Mouse (Mus musculus): ENCODE results near the gene 1110051M20Rik. TPM values are rescaled to one million over a fixed set of nuclear protein-coding genes. Genes with fewer than 3 reads are reported as not detected.

Gene 1110051M20Rik
- polyA plus RNA-seq, 1 experiment from 2014 or later: 178 TPM

DNA sequence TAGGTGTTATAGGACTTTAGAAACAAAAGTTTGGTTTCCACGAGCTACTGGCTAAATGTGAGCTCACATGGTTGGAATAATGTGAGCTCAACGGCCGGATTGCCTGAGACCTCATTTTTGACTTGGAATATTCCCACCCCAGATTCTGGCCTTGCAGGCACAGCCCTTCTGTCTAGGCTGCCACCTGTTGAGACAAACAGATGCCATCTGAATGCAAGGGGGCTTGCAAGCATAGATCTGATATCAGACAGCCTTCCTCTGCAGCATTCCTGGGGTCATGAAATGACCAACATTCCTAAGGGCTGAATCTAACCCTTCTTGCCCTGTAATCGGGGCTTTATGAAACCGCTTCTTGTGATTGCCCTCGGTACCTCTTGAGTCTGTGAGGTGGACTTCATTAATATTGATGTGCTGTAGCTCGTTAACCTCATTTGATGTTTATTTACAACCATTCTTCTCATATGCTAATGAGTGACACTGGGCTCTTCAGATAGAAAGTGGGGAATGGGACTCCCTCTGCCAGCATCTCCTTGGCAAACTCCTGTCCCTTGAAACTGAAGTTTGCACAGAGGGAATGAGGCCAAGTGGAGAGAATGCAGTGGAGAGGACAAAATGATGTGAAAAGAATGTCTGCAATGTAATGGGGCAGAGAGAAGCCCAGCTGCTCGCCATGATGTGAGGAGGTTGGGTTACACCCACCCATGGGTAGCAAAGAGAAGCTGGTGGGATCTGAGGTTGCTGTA is 114.3 kb downstream of the 1110051M20Rik start:
- Histone ChIP-seq H3K4me2 (ENCODE audit: low read length) (no peak overlapping the region), H3K9ac (ENCODE audit: low read depth, low read length) (no peak overlapping the region), H3K9me3 (replicated peaks; ENCODE audit: control insufficient read depth, low read length, poor library complexity, severe bottlenecking) (no peaks in the 10 kb centered on the region), H3K4me1 (ENCODE audit: control insufficient read depth, insufficient read depth, low read length) (peaks cover 20% of the 10 kb centered on the region), H3K27me3 (ENCODE audit: control insufficient read depth, insufficient read depth, low read depth, low read length) (no peaks in the 10 kb centered on the region), H3K36me3 (ENCODE audit: control insufficient read depth, insufficient read depth, low read length) (no peaks in the 10 kb centered on the region), H3K27ac (ENCODE audit: low read length) (no peak overlapping the region), H3K4me3 (ENCODE audit: low read depth, low read length) (no peak overlapping the region)
- no peak for ATAC-seq
- WGBS: 47% methylated on average over 8 of the region's 8 CpGs

GRCm38 (mm10) chr2:91328729-91329125 is 115.8 kb downstream of the 1110051M20Rik start:
- Histone ChIP-seq H3K27me3 (ENCODE audit: control insufficient read depth, insufficient read depth, low read depth, low read length) (no peaks in the 10 kb centered on the region), H3K36me3 (ENCODE audit: control insufficient read depth, insufficient read depth, low read length) (no peaks in the 10 kb centered on the region), H3K4me3 (ENCODE audit: low read depth, low read length) (no peak overlapping the region), H3K27ac (ENCODE audit: low read length) (peak overlapping the region; percentile 69), H3K9ac (ENCODE audit: low read depth, low read length) (0 out of 2 replicates have a peak overlapping the region, but pooled peaks have one; percentile 10), H3K4me2 (ENCODE audit: low read length) (no peak overlapping the region), H3K9me3 (replicated peaks; ENCODE audit: control insufficient read depth, low read length, poor library complexity, severe bottlenecking) (no peaks in the 10 kb centered on the region), H3K4me1 (ENCODE audit: control insufficient read depth, insufficient read depth, low read length) (peaks cover 28% of the 10 kb centered on the region)
- 74% methylated on average over 3 of the region's 3 CpGs for WGBS
- no peak for ATAC-seq

DNA sequence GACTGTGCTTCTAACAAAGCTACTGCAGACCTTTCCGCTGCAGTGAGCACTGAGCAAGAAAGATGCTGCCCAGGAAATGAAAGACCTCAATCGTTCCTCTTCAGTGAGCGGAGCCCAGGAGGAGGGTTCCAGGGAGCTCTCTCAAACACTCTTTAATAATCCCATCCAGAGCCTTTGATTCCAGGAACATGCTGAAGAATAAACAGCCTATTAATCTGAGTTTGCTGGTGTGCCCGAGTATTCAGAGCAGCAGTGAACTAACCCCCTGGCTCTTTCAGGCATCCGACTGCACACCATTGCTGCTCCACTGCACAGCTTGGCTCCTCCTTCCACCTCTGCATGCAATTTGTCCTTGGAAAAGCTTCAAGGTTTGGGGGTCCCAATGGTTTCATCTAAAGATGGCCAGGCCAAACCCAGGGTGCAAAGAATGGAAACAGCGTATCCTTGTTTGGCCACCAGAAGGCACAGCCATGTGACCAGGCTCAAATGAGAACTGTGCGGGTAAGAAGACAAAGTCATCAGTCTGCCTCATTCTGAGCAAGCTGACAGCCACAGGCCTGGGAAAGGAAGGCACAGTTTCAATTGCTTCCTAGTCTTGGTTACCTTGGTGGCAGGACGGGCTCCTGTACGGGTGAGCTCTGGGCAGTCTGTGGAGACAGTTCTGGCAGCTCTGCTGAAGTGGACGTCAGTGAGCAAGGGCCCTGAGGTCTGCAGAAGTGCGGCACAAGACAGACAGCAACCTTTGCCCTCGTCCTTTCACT is 116.4 kb downstream of the 1110051M20Rik start:
- peaks cover 28% of the 10 kb centered on the region for H3K4me1 ChIP-seq (ENCODE audit: control insufficient read depth, insufficient read depth, low read length)
- peak overlapping the region; percentile 69 for H3K27ac ChIP-seq (ENCODE audit: low read length)
- H3K27me3 ChIP-seq (ENCODE audit: control insufficient read depth, insufficient read depth, low read depth, low read length): no peaks in the 10 kb centered on the region
- H3K9ac ChIP-seq (ENCODE audit: low read depth, low read length): 0 out of 2 replicates have a peak overlapping the region, but pooled peaks have one; percentile 10
- WGBS: 23% methylated on average over 12 of the region's 12 CpGs
- H3K9me3 ChIP-seq (replicated peaks; ENCODE audit: control insufficient read depth, low read length, poor library complexity, severe bottlenecking): no peaks in the 10 kb centered on the region
- no peak overlapping the region for H3K4me3 ChIP-seq (ENCODE audit: low read depth, low read length)
- H3K4me2 ChIP-seq (ENCODE audit: low read length): no peak overlapping the region
- H3K36me3 ChIP-seq (ENCODE audit: control insufficient read depth, insufficient read depth, low read length): no peaks in the 10 kb centered on the region
- ATAC-seq: peak; percentile 77

DNA sequence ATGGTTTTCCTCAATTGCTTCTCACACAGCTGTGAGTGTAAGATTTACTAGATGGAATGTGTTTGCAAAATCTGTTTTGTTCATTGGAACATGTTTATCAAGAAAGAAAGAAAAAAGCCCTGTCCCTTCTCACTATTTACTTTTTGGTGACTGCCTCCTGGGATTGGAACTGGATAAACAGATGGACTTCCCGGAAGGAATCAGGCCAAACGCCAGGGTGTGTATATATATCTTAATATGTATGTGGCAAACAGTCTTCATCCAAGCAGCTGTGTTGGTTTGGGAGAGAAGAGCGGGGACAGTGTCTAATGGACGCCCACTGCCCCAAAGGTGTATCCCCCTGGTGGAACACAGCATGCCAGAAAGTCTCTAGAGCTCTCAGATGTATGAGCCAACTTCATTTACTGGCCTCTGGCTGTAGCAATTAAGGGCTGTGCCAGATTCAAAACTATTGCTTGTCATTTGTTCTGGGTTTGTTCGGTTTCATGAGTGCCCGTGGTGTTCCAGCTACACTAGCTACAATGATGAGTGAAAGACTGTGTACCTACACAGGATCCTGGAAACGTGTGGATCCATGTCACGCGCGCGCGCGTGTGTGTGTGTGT is 117.7 kb downstream of the 1110051M20Rik start:
- H3K9me3 ChIP-seq (replicated peaks; ENCODE audit: control insufficient read depth, low read length, poor library complexity, severe bottlenecking): no peaks in the 10 kb centered on the region
- H3K9ac ChIP-seq (ENCODE audit: low read depth, low read length): no peak overlapping the region
- no peak for ATAC-seq
- WGBS: 82% methylated on average over 13 of the region's 13 CpGs
- no peaks in the 10 kb centered on the region for H3K27me3 ChIP-seq (ENCODE audit: control insufficient read depth, insufficient read depth, low read depth, low read length)
- no peak overlapping the region for H3K4me3 ChIP-seq (ENCODE audit: low read depth, low read length)
- H3K27ac ChIP-seq (ENCODE audit: low read length): no peak overlapping the region
- peaks cover 28% of the 10 kb centered on the region for H3K4me1 ChIP-seq (ENCODE audit: control insufficient read depth, insufficient read depth, low read length)
- no peak overlapping the region for H3K4me2 ChIP-seq (ENCODE audit: low read length)
- H3K36me3 ChIP-seq (ENCODE audit: control insufficient read depth, insufficient read depth, low read length): no peaks in the 10 kb centered on the region

DNA sequence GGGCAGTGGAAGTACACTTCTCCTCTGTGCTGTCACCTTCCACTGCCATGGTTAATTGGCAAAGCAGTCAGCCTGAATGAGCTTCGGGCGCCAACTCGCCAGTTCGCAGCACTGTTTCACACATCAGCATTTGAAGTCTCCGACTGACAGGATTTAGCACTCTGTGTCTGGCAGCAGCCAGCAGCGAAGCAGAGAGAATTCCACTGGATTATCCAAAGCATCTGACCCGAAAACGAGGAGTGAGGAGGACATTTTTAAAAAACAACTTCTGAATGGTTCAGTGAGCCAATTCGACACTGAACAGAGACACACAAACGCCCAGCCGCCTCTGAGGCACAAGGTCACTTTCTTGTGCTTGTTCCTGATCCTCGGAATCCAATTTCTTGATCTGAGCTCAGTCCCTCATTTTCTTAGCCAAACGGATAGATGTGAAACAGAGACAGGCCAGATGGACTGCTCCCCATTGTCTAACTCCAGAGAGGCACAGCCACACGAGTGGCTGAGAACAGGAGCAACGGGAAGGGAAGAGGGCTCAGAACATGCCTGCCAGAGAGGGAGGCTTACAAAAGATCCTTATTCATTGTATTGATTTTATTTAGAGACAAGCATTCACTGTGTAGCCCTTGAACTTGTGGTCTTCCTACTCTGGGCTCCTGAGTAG is 119.6 kb downstream of the 1110051M20Rik start:
- peak overlapping the region; percentile 77 for H3K27ac ChIP-seq (ENCODE audit: low read length)
- no peaks in the 10 kb centered on the region for H3K27me3 ChIP-seq (ENCODE audit: control insufficient read depth, insufficient read depth, low read depth, low read length)
- H3K4me3 ChIP-seq (ENCODE audit: low read depth, low read length): no peak overlapping the region
- peak overlapping the region; percentile 28; the same call in 1 of the 2 replicates for H3K9ac ChIP-seq (ENCODE audit: low read depth, low read length)
- H3K4me2 ChIP-seq (ENCODE audit: low read length): peak overlapping the region; percentile 30
- ATAC-seq: peak; percentile 43; the same call in 1 of the 2 replicates
- peaks cover 21% of the 10 kb centered on the region for H3K4me1 ChIP-seq (ENCODE audit: control insufficient read depth, insufficient read depth, low read length)
- H3K9me3 ChIP-seq (replicated peaks; ENCODE audit: control insufficient read depth, low read length, poor library complexity, severe bottlenecking): no peaks in the 10 kb centered on the region
- 8% methylated on average over 15 of the region's 15 CpGs for WGBS
- H3K36me3 ChIP-seq (ENCODE audit: control insufficient read depth, insufficient read depth, low read length): no peaks in the 10 kb centered on the region

- H3K4me3 ChIP-seq (ENCODE audit: low read depth, low read length): no peak overlapping the region
- H3K9me3 ChIP-seq (replicated peaks; ENCODE audit: control insufficient read depth, low read length, poor library complexity, severe bottlenecking): no peaks in the 10 kb centered on the region
- WGBS: 38% methylated on average over 1 of the region's 1 CpGs
- no peak; the same call in 1 of the 2 replicates for ATAC-seq
- no peak overlapping the region; the same call in 1 of the 2 replicates for H3K4me2 ChIP-seq (ENCODE audit: low read length)
- no peaks in the 10 kb centered on the region for H3K36me3 ChIP-seq (ENCODE audit: control insufficient read depth, insufficient read depth, low read length)
- H3K27me3 ChIP-seq (ENCODE audit: control insufficient read depth, insufficient read depth, low read depth, low read length): no peaks in the 10 kb centered on the region
- peaks cover 21% of the 10 kb centered on the region for H3K4me1 ChIP-seq (ENCODE audit: control insufficient read depth, insufficient read depth, low read length)
- H3K9ac ChIP-seq (ENCODE audit: low read depth, low read length): peak overlapping the region; percentile 28; the same call in 1 of the 2 replicates
- H3K27ac ChIP-seq (ENCODE audit: low read length): peak overlapping the region; percentile 77
These were observed 120.2 kb downstream of the 1110051M20Rik start for GRCm38 (mm10) chr2:91324346-91324745.

DNA sequence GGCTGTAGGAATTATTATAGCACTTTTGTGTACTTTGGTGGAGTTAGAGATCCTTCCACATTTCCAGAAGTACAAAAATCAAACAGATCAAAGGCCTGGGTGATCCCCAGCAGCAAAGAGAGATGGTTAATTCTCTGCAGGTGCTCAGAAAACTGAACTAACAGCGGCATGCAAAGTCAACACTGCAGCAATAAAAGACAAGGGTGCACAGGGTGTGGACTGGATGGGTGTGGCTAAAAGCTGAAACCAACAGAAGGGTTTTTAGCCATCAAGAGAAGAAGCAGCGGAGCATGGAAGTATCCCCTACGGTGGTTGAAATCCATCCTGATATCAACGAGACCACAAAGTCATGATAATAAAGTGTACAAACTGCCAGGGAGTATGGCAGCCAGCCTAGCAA is 122.0 kb downstream of the 1110051M20Rik start:
- H3K4me2 ChIP-seq (ENCODE audit: low read length): no peak overlapping the region
- WGBS: 61% methylated on average over 4 of the region's 4 CpGs
- H3K27ac ChIP-seq (ENCODE audit: low read length): no peak overlapping the region
- H3K36me3 ChIP-seq (ENCODE audit: control insufficient read depth, insufficient read depth, low read length): no peaks in the 10 kb centered on the region
- H3K9ac ChIP-seq (ENCODE audit: low read depth, low read length): no peak overlapping the region
- H3K9me3 ChIP-seq (replicated peaks; ENCODE audit: control insufficient read depth, low read length, poor library complexity, severe bottlenecking): no peaks in the 10 kb centered on the region
- H3K4me3 ChIP-seq (ENCODE audit: low read depth, low read length): no peak overlapping the region
- no peaks in the 10 kb centered on the region for H3K27me3 ChIP-seq (ENCODE audit: control insufficient read depth, insufficient read depth, low read depth, low read length)
- no peak for ATAC-seq
- H3K4me1 ChIP-seq (ENCODE audit: control insufficient read depth, insufficient read depth, low read length): peaks cover 11% of the 10 kb centered on the region

GRCm38 (mm10) chr2:91321923-91322322 is 122.6 kb downstream of the 1110051M20Rik start:
- WGBS: 95% methylated on average over 2 of the region's 2 CpGs
- Histone ChIP-seq H3K9ac (ENCODE audit: low read depth, low read length) (no peak overlapping the region), H3K4me3 (ENCODE audit: low read depth, low read length) (no peak overlapping the region), H3K36me3 (ENCODE audit: control insufficient read depth, insufficient read depth, low read length) (no peaks in the 10 kb centered on the region), H3K27me3 (ENCODE audit: control insufficient read depth, insufficient read depth, low read depth, low read length) (no peaks in the 10 kb centered on the region), H3K4me1 (ENCODE audit: control insufficient read depth, insufficient read depth, low read length) (peaks cover 9% of the 10 kb centered on the region), H3K4me2 (ENCODE audit: low read length) (no peak overlapping the region), H3K9me3 (replicated peaks; ENCODE audit: control insufficient read depth, low read length, poor library complexity, severe bottlenecking) (no peaks in the 10 kb centered on the region), H3K27ac (ENCODE audit: low read length) (no peak overlapping the region)
- ATAC-seq: no peak

All from midbrain, embryonic 16.5 days (tissue).